25 mouse cellular contexts compared by ENCODE assay signal in genomic region chr2:124158158-124158557, GRCm38 (mm10).
DNase-seq lines count a peak whose midpoint lies in the region; ATAC-seq lines count a peak whose summit lies in the region.
"Had no signal": no experiment of that assay in that cellular context is flagged by ENCODE, and none has a peak within 500 bp of the region (broad histone marks: within the 10 kb centered on the region; RNA-seq: fewer than 3 reads in every experiment).

No protein-coding gene starts in this region.

- no peaks in the 10 kb centered on the region for H3K27me3 ChIP-seq in embryonic facial prominence, embryonic 14.5 days (replicated peaks; ENCODE audit: control insufficient read depth, insufficient read depth, low read length)
- no peaks in the 10 kb centered on the region for H3K27me3 ChIP-seq in embryonic facial prominence, embryonic 10.5 days (replicated peaks; ENCODE audit: low read depth, poor library complexity, severe bottlenecking)
- no peaks in the 10 kb centered on the region for H3K27me3 ChIP-seq in heart, embryonic 12.5 days (replicated peaks)
- no peaks in the 10 kb centered on the region for H3K27me3 ChIP-seq in lung, embryonic 15.5 days
- H3K27me3 ChIP-seq in midbrain, embryonic 11.5 days (ENCODE audit: control insufficient read depth, insufficient read depth, low read length): no peaks in the 10 kb centered on the region
- H3K27me3 ChIP-seq in midbrain, embryonic 13.5 days: no peaks in the 10 kb centered on the region
- H3K27me3 ChIP-seq: CH12.LX; embryonic facial prominence, embryonic 13.5 days; forebrain, embryonic 15.5 days; Patski had no signal

- DNase-seq in embryonic facial prominence, embryonic 14.5 days (ENCODE audit: low spot score): peak; percentile 24
- DNase-seq in embryonic facial prominence, embryonic 10.5 days (ENCODE audit: low spot score): no peak
- DNase-seq in heart, adult 11 months: peak; percentile 52
- no peak for DNase-seq in lung, postnatal 25 days (ENCODE audit: low spot score)
- peak; percentile 44 for DNase-seq in midbrain, embryonic 11.5 days (ENCODE audit: low spot score, missing footprints)
- DNase-seq: adrenal gland, adult 8-10 months; adrenal gland, postnatal 14 days; adrenal gland, postnatal 36 days; B cell, adult 2 months; cerebellum, adult 11-12 months; cerebellum, adult 2 months; cerebellum, adult 9-10 months; cerebellum, postnatal 10 days; cerebellum, postnatal 25 days; forebrain, postnatal 0 days had no signal

- no peak overlapping the region for H3K9ac ChIP-seq in embryonic facial prominence, embryonic 14.5 days (ENCODE audit: low read depth, low read length)
- no peak overlapping the region for H3K9ac ChIP-seq in heart, embryonic 12.5 days
- H3K9ac ChIP-seq in lung, embryonic 15.5 days: no peak overlapping the region
- no peak overlapping the region for H3K9ac ChIP-seq in midbrain, embryonic 11.5 days (ENCODE audit: low read length)
- no peak overlapping the region for H3K9ac ChIP-seq in midbrain, embryonic 13.5 days (replicated peaks)
- H3K9ac ChIP-seq: embryonic facial prominence, embryonic 13.5 days; forebrain, embryonic 15.5 days; forebrain, postnatal 0 days had no signal

- no peak for ATAC-seq in embryonic facial prominence, embryonic 14.5 days (ENCODE audit: low read depth)
- ATAC-seq in heart, embryonic 12.5 days (ENCODE audit: insufficient number of reproducible peaks, low FRiP score): no peak
- ATAC-seq in lung, embryonic 15.5 days (ENCODE audit: borderline replicate concordance, extremely low read depth, low FRiP score, low TSS enrichment): peak; percentile 55; the same call in 1 of the 2 replicates
- no peak for ATAC-seq in midbrain, embryonic 11.5 days (ENCODE audit: low FRiP score)
- no peak for ATAC-seq in midbrain, embryonic 13.5 days
- ATAC-seq: activated CD4-positive, CD25-positive, alpha-beta regulatory T cell, adult 4 months; CD4-positive, CD25-positive, alpha-beta regulatory T cell, adult 4 months; forebrain, embryonic 15.5 days; forebrain, postnatal 0 days; Patski had no signal

- H3K4me3 ChIP-seq in embryonic facial prominence, embryonic 14.5 days (ENCODE audit: low read depth, low read length): no peak overlapping the region
- H3K4me3 ChIP-seq in embryonic facial prominence, embryonic 10.5 days: no peak overlapping the region
- no peak overlapping the region for H3K4me3 ChIP-seq in heart, embryonic 12.5 days
- H3K4me3 ChIP-seq in lung, embryonic 15.5 days: no peak overlapping the region
- no peak overlapping the region for H3K4me3 ChIP-seq in midbrain, embryonic 11.5 days (ENCODE audit: low read depth, low read length)
- no peak overlapping the region for H3K4me3 ChIP-seq in midbrain, embryonic 13.5 days (replicated peaks)
- H3K4me3 ChIP-seq: embryonic facial prominence, embryonic 13.5 days; forebrain, embryonic 15.5 days had no signal

- no peaks in the 10 kb centered on the region for H3K36me3 ChIP-seq in embryonic facial prominence, embryonic 14.5 days (ENCODE audit: control insufficient read depth, insufficient read depth, low read length)
- H3K36me3 ChIP-seq in embryonic facial prominence, embryonic 10.5 days (replicated peaks): no peaks in the 10 kb centered on the region
- no peaks in the 10 kb centered on the region for H3K36me3 ChIP-seq in heart, embryonic 12.5 days
- no peaks in the 10 kb centered on the region for H3K36me3 ChIP-seq in lung, embryonic 15.5 days
- H3K36me3 ChIP-seq in midbrain, embryonic 11.5 days (ENCODE audit: control insufficient read depth, insufficient read depth, low read length): no peaks in the 10 kb centered on the region
- H3K36me3 ChIP-seq in midbrain, embryonic 13.5 days: no peaks in the 10 kb centered on the region
- H3K36me3 ChIP-seq: embryonic facial prominence, embryonic 13.5 days; forebrain, embryonic 15.5 days; G1E had no signal

- no peaks in the 10 kb centered on the region for H3K9me3 ChIP-seq in embryonic facial prominence, embryonic 14.5 days (ENCODE audit: control insufficient read depth, low read length)
- no peaks in the 10 kb centered on the region for H3K9me3 ChIP-seq in embryonic facial prominence, embryonic 10.5 days
- no peaks in the 10 kb centered on the region for H3K9me3 ChIP-seq in heart, embryonic 12.5 days (replicated peaks)
- H3K9me3 ChIP-seq in lung, embryonic 15.5 days: no peaks in the 10 kb centered on the region
- no peaks in the 10 kb centered on the region for H3K9me3 ChIP-seq in midbrain, embryonic 11.5 days (ENCODE audit: control insufficient read depth, low read length)
- H3K9me3 ChIP-seq in midbrain, embryonic 13.5 days: no peaks in the 10 kb centered on the region
- H3K9me3 ChIP-seq: embryonic facial prominence, embryonic 13.5 days; forebrain, embryonic 15.5 days had no signal

- WGBS in embryonic facial prominence, embryonic 14.5 days: 36% methylated on average over 1 of the region's 1 CpGs
- WGBS in embryonic facial prominence, embryonic 10.5 days: 64% methylated on average over 1 of the region's 1 CpGs
- 56% methylated on average over 1 of the region's 1 CpGs for WGBS in heart, embryonic 12.5 days
- 21% methylated on average over 1 of the region's 1 CpGs for WGBS in lung, embryonic 15.5 days
- WGBS in midbrain, embryonic 11.5 days: 63% methylated on average over 1 of the region's 1 CpGs
- 61% methylated on average over 1 of the region's 1 CpGs for WGBS in midbrain, embryonic 13.5 days

- H3K4me1 ChIP-seq in embryonic facial prominence, embryonic 14.5 days (ENCODE audit: control insufficient read depth, insufficient read depth, low read length): no peaks in the 10 kb centered on the region
- 0 out of 2 replicates have a peak, but pooled peaks cover 3% of the 10 kb centered on the region for H3K4me1 ChIP-seq in embryonic facial prominence, embryonic 10.5 days
- H3K4me1 ChIP-seq in heart, embryonic 12.5 days (replicated peaks): peaks cover 4% of the 10 kb centered on the region; the same call in 1 of the 2 replicates
- H3K4me1 ChIP-seq in lung, embryonic 15.5 days: peaks cover 9% of the 10 kb centered on the region
- peaks cover 2% of the 10 kb centered on the region; the same call in 1 of the 2 replicates for H3K4me1 ChIP-seq in midbrain, embryonic 11.5 days (ENCODE audit: control insufficient read depth, insufficient read depth, low read length)
- peaks cover 17% of the 10 kb centered on the region for H3K4me1 ChIP-seq in midbrain, embryonic 13.5 days (replicated peaks)
- H3K4me1 ChIP-seq: embryonic facial prominence, embryonic 13.5 days had no signal

- H3K27ac ChIP-seq in embryonic facial prominence, embryonic 14.5 days (replicated peaks; ENCODE audit: low read depth, low read length): no peak overlapping the region
- no peak overlapping the region for H3K27ac ChIP-seq in embryonic facial prominence, embryonic 10.5 days (replicated peaks)
- H3K27ac ChIP-seq in heart, embryonic 12.5 days (ENCODE audit: poor library complexity, severe bottlenecking): no peak overlapping the region
- no peak overlapping the region for H3K27ac ChIP-seq in lung, embryonic 15.5 days
- H3K27ac ChIP-seq in midbrain, embryonic 11.5 days (ENCODE audit: low read depth, low read length): no peak overlapping the region
- no peak overlapping the region for H3K27ac ChIP-seq in midbrain, embryonic 13.5 days
- H3K27ac ChIP-seq: embryonic facial prominence, embryonic 13.5 days; forebrain, embryonic 15.5 days had no signal

- H3K4me2 ChIP-seq in embryonic facial prominence, embryonic 14.5 days (ENCODE audit: low read depth, low read length): no peak overlapping the region
- no peak overlapping the region for H3K4me2 ChIP-seq in heart, embryonic 12.5 days
- no peak overlapping the region for H3K4me2 ChIP-seq in lung, embryonic 15.5 days
- no peak overlapping the region for H3K4me2 ChIP-seq in midbrain, embryonic 11.5 days
- no peak overlapping the region for H3K4me2 ChIP-seq in midbrain, embryonic 13.5 days (replicated peaks)
- H3K4me2 ChIP-seq: embryonic facial prominence, embryonic 13.5 days; forebrain, embryonic 15.5 days had no signal

Comparison
In these comparisons a context has a peak if more than half of its experiments do, and no peak if none do; other contexts are left out.
1. DNase-seq: peak in embryonic facial prominence, embryonic 14.5 days (single experiment), heart, adult 11 months (single experiment) and midbrain, embryonic 11.5 days (single experiment); none in embryonic facial prominence, embryonic 10.5 days (single experiment) and lung, postnatal 25 days (single experiment).